Mouse (Mus musculus): ENCODE results near the gene Agbl1. TPM values are rescaled to one million over a fixed set of nuclear protein-coding genes. Genes with fewer than 3 reads are reported as not detected.

The Agbl1 gene
- polyA plus RNA-seq, 1 experiment from 2014 or later: not detected

- Histone ChIP-seq H3K4me2 (ENCODE audit: low read depth, low read length) (no peak overlapping the region), H3K36me3 (ENCODE audit: control insufficient read depth, insufficient read depth) (no peaks in the 10 kb centered on the region), H3K4me1 (ENCODE audit: control insufficient read depth, insufficient read depth, low read length) (no peaks in the 10 kb centered on the region), H3K27ac (ENCODE audit: low read length) (no peak overlapping the region), H3K4me3 (ENCODE audit: low read length) (no peak overlapping the region), H3K9ac (ENCODE audit: low read length) (no peak overlapping the region), H3K9me3 (replicated peaks; ENCODE audit: control insufficient read depth, low read length) (no peaks in the 10 kb centered on the region), H3K27me3 (ENCODE audit: control insufficient read depth, insufficient read depth, low read length) (no peaks in the 10 kb centered on the region)
- 79% methylated on average over 5 of the region's 5 CpGs for WGBS
- ATAC-seq (replicated peaks; ENCODE audit: extremely low read depth, insufficient read depth, low FRiP score): no peak
Measured at GRCm38 (mm10) chr7:76487519-76487918, 257.8 kb downstream of the Agbl1 start.

GRCm38 (mm10) chr7:76524291-76524690, 294.6 kb downstream of the Agbl1 start:
- 33% methylated on average over 3 of the region's 3 CpGs for WGBS
- Histone ChIP-seq H3K27me3 (ENCODE audit: control insufficient read depth, insufficient read depth, low read length) (no peaks in the 10 kb centered on the region), H3K9ac (ENCODE audit: low read length) (no peak overlapping the region), H3K36me3 (ENCODE audit: control insufficient read depth, insufficient read depth) (no peaks in the 10 kb centered on the region), H3K27ac (ENCODE audit: low read length) (no peak overlapping the region), H3K4me3 (ENCODE audit: low read length) (no peak overlapping the region), H3K9me3 (replicated peaks; ENCODE audit: control insufficient read depth, low read length) (no peaks in the 10 kb centered on the region), H3K4me1 (ENCODE audit: control insufficient read depth, insufficient read depth, low read length) (no peaks in the 10 kb centered on the region), H3K4me2 (ENCODE audit: low read depth, low read length) (no peak overlapping the region)
- no peak for ATAC-seq (replicated peaks; ENCODE audit: extremely low read depth, insufficient read depth, low FRiP score)

- H3K9me3 ChIP-seq (replicated peaks; ENCODE audit: control insufficient read depth, low read length): no peaks in the 10 kb centered on the region
- H3K36me3 ChIP-seq (ENCODE audit: control insufficient read depth, insufficient read depth): no peaks in the 10 kb centered on the region
- no peak overlapping the region for H3K4me2 ChIP-seq (ENCODE audit: low read depth, low read length)
- H3K27ac ChIP-seq (ENCODE audit: low read length): no peak overlapping the region
- 61% methylated on average over 2 of the region's 2 CpGs for WGBS
- no peak overlapping the region for H3K9ac ChIP-seq (ENCODE audit: low read length)
- no peak for ATAC-seq (replicated peaks; ENCODE audit: extremely low read depth, insufficient read depth, low FRiP score)
- no peak overlapping the region for H3K4me3 ChIP-seq (ENCODE audit: low read length)
- no peaks in the 10 kb centered on the region for H3K4me1 ChIP-seq (ENCODE audit: control insufficient read depth, insufficient read depth, low read length)
- no peaks in the 10 kb centered on the region for H3K27me3 ChIP-seq (ENCODE audit: control insufficient read depth, insufficient read depth, low read length)
Measured at GRCm38 (mm10) chr7:76546456-76546855, 316.8 kb downstream of the Agbl1 start.

GRCm38 (mm10) chr7:76547313-76547712, 317.6 kb downstream of the Agbl1 start:
- H3K4me1 ChIP-seq (ENCODE audit: control insufficient read depth, insufficient read depth, low read length): no peaks in the 10 kb centered on the region
- H3K27ac ChIP-seq (ENCODE audit: low read length): no peak overlapping the region
- no peak overlapping the region for H3K9ac ChIP-seq (ENCODE audit: low read length)
- H3K9me3 ChIP-seq (replicated peaks; ENCODE audit: control insufficient read depth, low read length): no peaks in the 10 kb centered on the region
- H3K36me3 ChIP-seq (ENCODE audit: control insufficient read depth, insufficient read depth): no peaks in the 10 kb centered on the region
- H3K4me2 ChIP-seq (ENCODE audit: low read depth, low read length): no peak overlapping the region
- no peak for ATAC-seq (replicated peaks; ENCODE audit: extremely low read depth, insufficient read depth, low FRiP score)
- no peak overlapping the region for H3K4me3 ChIP-seq (ENCODE audit: low read length)
- no peaks in the 10 kb centered on the region for H3K27me3 ChIP-seq (ENCODE audit: control insufficient read depth, insufficient read depth, low read length)

GRCm38 (mm10) chr7:76551860-76552259, 322.2 kb downstream of the Agbl1 start:
- no peak for ATAC-seq (replicated peaks; ENCODE audit: extremely low read depth, insufficient read depth, low FRiP score)
- no peaks in the 10 kb centered on the region for H3K27me3 ChIP-seq (ENCODE audit: control insufficient read depth, insufficient read depth, low read length)
- no peak overlapping the region for H3K4me3 ChIP-seq (ENCODE audit: low read length)
- H3K4me1 ChIP-seq (ENCODE audit: control insufficient read depth, insufficient read depth, low read length): no peaks in the 10 kb centered on the region
- H3K27ac ChIP-seq (ENCODE audit: low read length): no peak overlapping the region
- no peaks in the 10 kb centered on the region for H3K36me3 ChIP-seq (ENCODE audit: control insufficient read depth, insufficient read depth)
- WGBS: 80% methylated on average over 3 of the region's 3 CpGs
- H3K4me2 ChIP-seq (ENCODE audit: low read depth, low read length): no peak overlapping the region
- H3K9me3 ChIP-seq (replicated peaks; ENCODE audit: control insufficient read depth, low read length): no peaks in the 10 kb centered on the region
- H3K9ac ChIP-seq (ENCODE audit: low read length): no peak overlapping the region

- H3K9ac ChIP-seq (ENCODE audit: low read length): no peak overlapping the region
- H3K27me3 ChIP-seq (ENCODE audit: control insufficient read depth, insufficient read depth, low read length): no peaks in the 10 kb centered on the region
- H3K4me1 ChIP-seq (ENCODE audit: control insufficient read depth, insufficient read depth, low read length): no peaks in the 10 kb centered on the region
- H3K36me3 ChIP-seq (ENCODE audit: control insufficient read depth, insufficient read depth): no peaks in the 10 kb centered on the region
- no peak for ATAC-seq (replicated peaks; ENCODE audit: extremely low read depth, insufficient read depth, low FRiP score)
- no peak overlapping the region for H3K4me2 ChIP-seq (ENCODE audit: low read depth, low read length)
- H3K9me3 ChIP-seq (replicated peaks; ENCODE audit: control insufficient read depth, low read length): no peaks in the 10 kb centered on the region
- H3K27ac ChIP-seq (ENCODE audit: low read length): no peak overlapping the region
- H3K4me3 ChIP-seq (ENCODE audit: low read length): no peak overlapping the region
Measured at GRCm38 (mm10) chr7:76560564-76561258, 331.0 kb downstream of the Agbl1 start.

GRCm38 (mm10) chr7:76562506-76562905, 332.8 kb downstream of the Agbl1 start:
- Histone ChIP-seq H3K9me3 (replicated peaks; ENCODE audit: control insufficient read depth, low read length) (no peaks in the 10 kb centered on the region), H3K27me3 (ENCODE audit: control insufficient read depth, insufficient read depth, low read length) (no peaks in the 10 kb centered on the region), H3K4me2 (ENCODE audit: low read depth, low read length) (no peak overlapping the region), H3K4me1 (ENCODE audit: control insufficient read depth, insufficient read depth, low read length) (no peaks in the 10 kb centered on the region), H3K36me3 (ENCODE audit: control insufficient read depth, insufficient read depth) (no peaks in the 10 kb centered on the region), H3K4me3 (ENCODE audit: low read length) (no peak overlapping the region), H3K27ac (ENCODE audit: low read length) (no peak overlapping the region), H3K9ac (ENCODE audit: low read length) (no peak overlapping the region)
- no peak for ATAC-seq (replicated peaks; ENCODE audit: extremely low read depth, insufficient read depth, low FRiP score)
- WGBS: 71% methylated on average over 4 of the region's 4 CpGs

GRCm38 (mm10) chr7:76594566-76595079, 364.9 kb downstream of the Agbl1 start:
- Histone ChIP-seq H3K36me3 (ENCODE audit: control insufficient read depth, insufficient read depth) (no peaks in the 10 kb centered on the region), H3K27ac (ENCODE audit: low read length) (no peak overlapping the region), H3K27me3 (ENCODE audit: control insufficient read depth, insufficient read depth, low read length) (no peaks in the 10 kb centered on the region), H3K9ac (ENCODE audit: low read length) (no peak overlapping the region), H3K9me3 (replicated peaks; ENCODE audit: control insufficient read depth, low read length) (no peaks in the 10 kb centered on the region), H3K4me1 (ENCODE audit: control insufficient read depth, insufficient read depth, low read length) (no peaks in the 10 kb centered on the region), H3K4me3 (ENCODE audit: low read length) (no peak overlapping the region), H3K4me2 (ENCODE audit: low read depth, low read length) (no peak overlapping the region)
- 0 out of 2 replicates have a peak, but pooled peaks have one; percentile 28 for ATAC-seq (replicated peaks; ENCODE audit: extremely low read depth, insufficient read depth, low FRiP score)
- 41% methylated on average over 5 of the region's 5 CpGs for WGBS

- WGBS: 55% methylated on average over 2 of the region's 2 CpGs
- no peak overlapping the region for H3K4me3 ChIP-seq (ENCODE audit: low read length)
- H3K9ac ChIP-seq (ENCODE audit: low read length): no peak overlapping the region
- no peaks in the 10 kb centered on the region for H3K4me1 ChIP-seq (ENCODE audit: control insufficient read depth, insufficient read depth, low read length)
- no peak for ATAC-seq (replicated peaks; ENCODE audit: extremely low read depth, insufficient read depth, low FRiP score)
- H3K27me3 ChIP-seq (ENCODE audit: control insufficient read depth, insufficient read depth, low read length): no peaks in the 10 kb centered on the region
- H3K9me3 ChIP-seq (replicated peaks; ENCODE audit: control insufficient read depth, low read length): no peaks in the 10 kb centered on the region
- no peak overlapping the region for H3K4me2 ChIP-seq (ENCODE audit: low read depth, low read length)
- H3K36me3 ChIP-seq (ENCODE audit: control insufficient read depth, insufficient read depth): no peaks in the 10 kb centered on the region
- no peak overlapping the region for H3K27ac ChIP-seq (ENCODE audit: low read length)
Measured at GRCm38 (mm10) chr7:76597812-76598211, 368.1 kb downstream of the Agbl1 start.

All from heart, embryonic 16.5 days (tissue).